Mouse (Mus musculus): Measurements from ENCODE around the gene Emx2. TPM values are rescaled to one million over a fixed set of nuclear protein-coding genes. Genes with fewer than 3 reads are reported as not detected.

The Emx2 gene
- polyA plus RNA-seq (2016; fragmentation: Nextera tagmentation; extraction: Ambion mirVana): 1.1 and 1.7 TPM in 2 replicates

DNA sequence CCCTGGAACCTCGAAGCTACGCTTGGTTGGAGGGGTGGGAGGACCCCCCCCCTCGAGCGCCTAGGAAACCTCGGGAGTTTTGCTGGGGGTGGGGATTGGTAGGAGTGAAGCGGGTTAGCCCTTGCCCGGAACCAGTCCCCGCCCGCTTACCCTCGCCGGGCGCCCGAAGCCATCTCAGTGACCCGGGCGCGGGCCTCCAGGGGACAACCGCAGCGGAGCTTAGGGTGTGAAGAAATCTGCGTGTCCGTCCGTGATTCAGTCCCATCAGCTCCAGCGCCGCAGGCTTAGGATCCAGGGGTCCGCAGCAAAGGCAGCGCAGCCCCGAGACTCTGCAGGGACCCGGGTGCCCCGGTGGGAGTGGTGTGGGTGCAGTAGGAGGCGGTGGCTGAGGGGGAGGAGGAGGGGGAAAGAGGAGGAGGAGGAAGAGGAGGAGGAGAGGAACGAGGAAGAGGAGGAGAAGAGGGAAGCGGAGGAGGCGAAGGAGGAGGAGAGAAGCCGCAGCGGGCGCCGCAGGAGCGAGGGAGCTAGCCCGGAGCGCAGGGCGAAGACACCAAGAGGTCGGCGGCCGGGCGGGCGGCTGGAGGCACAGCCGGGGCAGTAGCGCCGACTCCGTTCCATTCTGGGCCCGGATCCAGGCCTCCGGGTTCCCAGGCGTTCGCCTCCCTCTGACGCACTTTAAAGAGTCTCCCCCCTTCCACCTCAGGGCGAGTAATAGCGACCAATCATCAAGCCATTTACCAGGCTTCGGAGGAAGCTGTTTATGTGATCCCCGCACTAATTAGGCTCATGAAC is at the start of gene Emx2:
Gene Emx2 (plus strand): TSS at position 422 of the 792 bp plus-strand sequence.
- H3K4me1 ChIP-seq: peaks cover 26% of the 10 kb centered on the region
- no peaks in the 10 kb centered on the region for H3K36me3 ChIP-seq
- DNase-seq (ENCODE audit: low spot score): peak; percentile 78
- WGBS: under 1% methylated on average over 58 of the region's 58 CpGs
- H3K9me3 ChIP-seq: no peaks in the 10 kb centered on the region
- peak within 1 kb of the TSS; percentile 60 for H3K4me3 ChIP-seq
- peak within 1 kb of the TSS; percentile 36; the same call in 1 of the 2 replicates for H3K27ac ChIP-seq
- H3K27me3 ChIP-seq (ENCODE audit: insufficient read depth, poor library complexity, severe bottlenecking): peaks cover 97% of the 10 kb centered on the region

DNA sequence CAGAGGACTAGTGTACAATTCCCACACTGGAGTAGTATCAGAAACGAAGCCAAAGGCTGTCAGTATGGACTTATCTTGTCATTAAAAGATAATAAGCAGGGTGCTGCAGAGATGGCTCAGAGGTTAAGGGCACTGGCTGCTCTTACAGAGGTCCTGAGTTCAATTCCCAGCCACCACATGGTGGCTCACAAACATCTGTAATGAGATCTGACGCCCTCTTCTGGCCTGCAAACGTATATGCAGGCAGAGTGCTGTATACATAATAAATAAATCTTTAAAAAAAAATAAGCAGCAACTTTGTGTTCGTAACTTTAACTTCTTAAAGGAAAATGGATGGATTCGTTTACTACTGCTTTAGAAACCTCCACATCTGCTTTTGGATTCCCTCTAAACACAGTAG is 44.0 kb upstream of the Emx2 start:
- H3K4me3 ChIP-seq: no peak overlapping the region
- no peak for DNase-seq (ENCODE audit: low spot score)
- H3K27ac ChIP-seq: no peak overlapping the region
- H3K9me3 ChIP-seq: no peaks in the 10 kb centered on the region
- no peaks in the 10 kb centered on the region for H3K36me3 ChIP-seq
- H3K4me1 ChIP-seq: peaks cover 4% of the 10 kb centered on the region; the same call in 1 of the 2 replicates
- H3K27me3 ChIP-seq (ENCODE audit: insufficient read depth, poor library complexity, severe bottlenecking): peaks cover 62% of the 10 kb centered on the region
- 52% methylated on average over 5 of the region's 5 CpGs for WGBS

DNA sequence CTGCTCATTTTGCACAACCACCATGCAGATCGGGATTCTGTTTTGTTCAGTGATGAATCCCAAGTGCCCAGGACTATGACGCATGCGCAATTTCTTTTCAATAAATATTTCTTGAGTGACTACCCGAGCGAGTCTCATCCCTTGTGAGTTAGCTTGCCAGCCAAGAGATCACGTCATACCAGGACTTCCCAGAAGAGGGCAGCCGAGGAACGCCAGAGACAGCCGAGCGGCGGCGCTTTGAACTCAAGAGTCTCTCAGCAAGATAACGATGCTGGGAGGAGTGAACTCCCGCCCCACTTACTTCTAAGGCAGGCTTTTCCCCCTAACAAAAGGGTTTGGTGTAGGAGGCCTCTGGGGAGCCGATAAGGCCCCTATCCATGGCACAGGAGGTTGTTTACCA is 40.1 kb upstream of the Emx2 start:
- Histone ChIP-seq H3K9me3 (no peaks in the 10 kb centered on the region), H3K27me3 (ENCODE audit: insufficient read depth, poor library complexity, severe bottlenecking) (peaks cover 68% of the 10 kb centered on the region), H3K4me1 (peaks cover 4% of the 10 kb centered on the region; the same call in 1 of the 2 replicates), H3K4me3 (no peak overlapping the region), H3K27ac (no peak overlapping the region), H3K36me3 (no peaks in the 10 kb centered on the region)
- WGBS: 3% methylated on average over 15 of the region's 15 CpGs
- DNase-seq (ENCODE audit: low spot score): peak; percentile 95

DNA sequence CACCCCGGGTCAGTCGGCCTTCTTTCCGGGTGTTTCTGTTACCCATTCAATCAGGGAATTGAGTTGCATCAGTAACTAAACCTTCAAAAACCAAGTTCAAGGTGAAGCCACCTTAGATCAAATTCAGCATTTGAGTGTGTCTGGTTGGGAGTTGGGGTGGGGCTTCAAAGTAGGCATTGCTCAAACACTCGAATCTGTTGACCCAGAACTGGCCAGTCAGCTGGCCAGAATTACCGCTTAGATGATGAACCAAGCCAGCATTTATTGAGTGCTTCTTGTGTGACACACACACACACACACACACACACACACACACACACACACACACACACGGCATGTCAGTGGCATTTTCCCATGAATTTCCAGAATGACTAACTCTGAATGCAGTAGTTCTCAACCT is 39.5 kb upstream of the Emx2 start:
- WGBS: 61% methylated on average over 6 of the region's 6 CpGs
- Histone ChIP-seq H3K27me3 (ENCODE audit: insufficient read depth, poor library complexity, severe bottlenecking) (peaks cover 74% of the 10 kb centered on the region), H3K4me3 (no peak overlapping the region), H3K36me3 (no peaks in the 10 kb centered on the region), H3K4me1 (peaks cover 4% of the 10 kb centered on the region; the same call in 1 of the 2 replicates), H3K9me3 (no peaks in the 10 kb centered on the region), H3K27ac (no peak overlapping the region)
- DNase-seq (ENCODE audit: low spot score): no peak

GRCm38 (mm10) chr19:59422393-59422792 is 35.8 kb upstream of the Emx2 start:
- no peak for DNase-seq (ENCODE audit: low spot score)
- peak overlapping the region; percentile 39 for H3K4me3 ChIP-seq
- WGBS: 11% methylated on average over 8 of the region's 8 CpGs

GRCm38 (mm10) chr19:59423685-59424084 is 34.5 kb upstream of the Emx2 start:
- no peak for DNase-seq (ENCODE audit: low spot score)
- H3K27me3 ChIP-seq (ENCODE audit: insufficient read depth, poor library complexity, severe bottlenecking): peaks cover 45% of the 10 kb centered on the region
- H3K36me3 ChIP-seq: no peaks in the 10 kb centered on the region
- WGBS: 63% methylated on average over 6 of the region's 6 CpGs
- no peak overlapping the region for H3K4me3 ChIP-seq
- H3K9me3 ChIP-seq: peaks cover 5% of the 10 kb centered on the region; the same call in 1 of the 2 replicates
- H3K4me1 ChIP-seq: no peaks in the 10 kb centered on the region
- no peak overlapping the region for H3K27ac ChIP-seq

More at GRCm38 (mm10) chr19:59422393-59422792, 35.8 kb upstream of the Emx2 start:
- no peak overlapping the region for H3K27ac ChIP-seq
- H3K36me3 ChIP-seq: no peaks in the 10 kb centered on the region
- H3K4me1 ChIP-seq: peaks cover 4% of the 10 kb centered on the region; the same call in 1 of the 2 replicates
- peaks cover 51% of the 10 kb centered on the region for H3K27me3 ChIP-seq (ENCODE audit: insufficient read depth, poor library complexity, severe bottlenecking)
- no peaks in the 10 kb centered on the region for H3K9me3 ChIP-seq

- H3K27me3 ChIP-seq (ENCODE audit: insufficient read depth, poor library complexity, severe bottlenecking): peaks cover 33% of the 10 kb centered on the region
- H3K4me3 ChIP-seq: no peak overlapping the region
- H3K36me3 ChIP-seq: no peaks in the 10 kb centered on the region
- WGBS: 79% methylated on average over 7 of the region's 7 CpGs
- no peak overlapping the region for H3K27ac ChIP-seq
- no peaks in the 10 kb centered on the region for H3K4me1 ChIP-seq
- no peak for DNase-seq (ENCODE audit: low spot score)
- H3K9me3 ChIP-seq: peaks cover 5% of the 10 kb centered on the region; the same call in 1 of the 2 replicates
These were observed 33.2 kb upstream of the Emx2 start for GRCm38 (mm10) chr19:59424975-59425374.

GRCm38 (mm10) chr19:59432286-59432685 is 25.9 kb upstream of the Emx2 start:
- H3K36me3 ChIP-seq: no peaks in the 10 kb centered on the region
- peaks cover 34% of the 10 kb centered on the region for H3K27me3 ChIP-seq (ENCODE audit: insufficient read depth, poor library complexity, severe bottlenecking)
- DNase-seq (ENCODE audit: low spot score): no peak
- H3K27ac ChIP-seq: no peak overlapping the region
- 48% methylated on average over 6 of the region's 6 CpGs for WGBS
- H3K4me3 ChIP-seq: no peak overlapping the region
- no peaks in the 10 kb centered on the region for H3K4me1 ChIP-seq
- H3K9me3 ChIP-seq: peaks cover 5% of the 10 kb centered on the region; the same call in 1 of the 2 replicates

GRCm38 (mm10) chr19:59450561-59451135 is 7.5 kb upstream of the Emx2 start:
- Histone ChIP-seq H3K27me3 (ENCODE audit: insufficient read depth, poor library complexity, severe bottlenecking) (peaks cover 98% of the 10 kb centered on the region), H3K4me1 (peaks cover 7% of the 10 kb centered on the region; the same call in 1 of the 2 replicates), H3K27ac (no peak overlapping the region), H3K4me3 (no peak overlapping the region), H3K9me3 (no peaks in the 10 kb centered on the region), H3K36me3 (no peaks in the 10 kb centered on the region)
- WGBS: 7% methylated on average over 14 of the region's 14 CpGs
- DNase-seq (ENCODE audit: low spot score): no peak

DNA sequence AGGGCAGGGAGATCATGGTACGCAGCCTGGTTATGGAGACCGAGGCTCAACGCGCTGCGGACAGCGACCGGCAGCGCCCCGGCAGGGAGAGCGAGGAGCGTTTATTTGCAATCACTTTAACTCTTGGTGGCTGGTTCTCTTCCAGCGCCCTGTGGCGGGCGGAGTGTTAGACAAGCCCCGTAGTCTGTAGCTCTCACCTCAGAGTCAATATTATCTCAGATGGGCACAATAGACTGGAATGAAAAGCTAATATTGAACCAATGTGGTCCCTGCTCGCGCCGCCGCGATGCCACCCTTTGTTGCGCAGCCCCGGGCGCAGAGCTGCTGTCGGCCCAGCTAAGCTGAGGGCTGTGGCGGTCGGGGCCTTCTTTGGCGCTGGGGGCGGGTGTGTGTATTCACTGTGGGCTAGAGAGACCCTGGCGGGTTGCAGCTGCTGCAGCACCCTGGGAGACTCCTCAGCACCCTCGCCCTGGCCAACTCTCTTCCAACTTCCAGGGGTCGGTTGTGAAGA is 6.7 kb upstream of the Emx2 start:
- Histone ChIP-seq H3K36me3 (no peaks in the 10 kb centered on the region), H3K9me3 (no peaks in the 10 kb centered on the region), H3K27me3 (ENCODE audit: insufficient read depth, poor library complexity, severe bottlenecking) (peaks cover 99% of the 10 kb centered on the region), H3K4me1 (peaks cover 7% of the 10 kb centered on the region; the same call in 1 of the 2 replicates), H3K4me3 (peak overlapping the region; percentile 43), H3K27ac (no peak overlapping the region)
- no peak for DNase-seq (ENCODE audit: low spot score)
- 1% methylated on average over 31 of the region's 31 CpGs for WGBS

DNA sequence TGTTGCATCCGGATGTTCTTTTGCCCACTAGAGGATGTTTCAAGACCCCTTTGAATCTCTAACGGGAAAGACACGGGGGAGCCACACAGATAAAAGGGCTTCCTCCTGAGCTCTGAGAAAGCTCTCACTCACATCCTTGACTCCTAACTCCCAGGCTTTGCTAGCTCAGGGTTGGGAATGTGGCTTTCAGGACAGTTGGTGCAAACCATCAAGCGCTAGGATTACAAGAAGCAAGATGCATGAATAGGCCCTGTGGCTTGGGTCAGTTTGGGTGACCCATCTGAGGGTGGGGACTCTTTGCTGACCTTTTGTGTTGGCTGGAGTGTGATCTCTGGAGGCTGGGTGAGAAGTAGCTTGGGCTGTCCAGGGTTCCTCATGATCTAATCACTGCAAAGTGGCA is 5.9 kb upstream of the Emx2 start:
- WGBS: 3% methylated on average over 4 of the region's 4 CpGs
- H3K9me3 ChIP-seq: no peaks in the 10 kb centered on the region

GRCm38 (mm10) chr19:59453591-59453990 is 4.6 kb upstream of the Emx2 start:
- no peak for DNase-seq (ENCODE audit: low spot score)
- Histone ChIP-seq H3K4me1 (peaks cover 16% of the 10 kb centered on the region), H3K36me3 (no peaks in the 10 kb centered on the region), H3K27me3 (ENCODE audit: insufficient read depth, poor library complexity, severe bottlenecking) (peaks cover 100% of the 10 kb centered on the region), H3K27ac (no peak overlapping the region), H3K9me3 (no peaks in the 10 kb centered on the region), H3K4me3 (no peak overlapping the region)
- 11% methylated on average over 13 of the region's 13 CpGs for WGBS

More for the DNA sequence above, 5.9 kb upstream of the Emx2 start:
- H3K4me3 ChIP-seq: no peak overlapping the region
- H3K27ac ChIP-seq: no peak overlapping the region
- H3K4me1 ChIP-seq: peaks cover 7% of the 10 kb centered on the region; the same call in 1 of the 2 replicates
- no peak for DNase-seq (ENCODE audit: low spot score)
- peaks cover 99% of the 10 kb centered on the region for H3K27me3 ChIP-seq (ENCODE audit: insufficient read depth, poor library complexity, severe bottlenecking)
- H3K36me3 ChIP-seq: no peaks in the 10 kb centered on the region

DNA sequence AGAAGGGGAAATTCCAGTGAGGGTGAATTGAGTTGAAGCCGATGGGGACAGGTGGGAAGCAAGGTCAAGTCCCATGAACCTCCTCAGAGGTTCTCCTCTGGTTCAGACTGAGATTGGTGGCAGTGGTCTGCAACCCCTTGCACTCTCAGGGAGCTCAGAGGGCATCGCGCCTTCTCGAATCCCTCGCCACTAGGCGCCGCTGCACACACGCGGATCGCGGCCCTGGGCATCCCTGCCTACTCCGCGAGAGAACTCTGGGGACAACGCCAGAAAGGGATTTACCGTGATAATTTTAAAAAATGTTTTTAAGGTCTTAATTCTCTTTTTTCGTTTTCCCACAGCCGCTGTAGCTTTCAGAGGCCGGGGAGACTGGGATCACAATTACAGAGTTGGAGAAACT is 4.0 kb upstream of the Emx2 start:
- H3K27ac ChIP-seq: no peak overlapping the region
- H3K4me3 ChIP-seq: no peak overlapping the region
- peaks cover 100% of the 10 kb centered on the region for H3K27me3 ChIP-seq (ENCODE audit: insufficient read depth, poor library complexity, severe bottlenecking)
- peak; percentile 84 for DNase-seq (ENCODE audit: low spot score)
- no peaks in the 10 kb centered on the region for H3K36me3 ChIP-seq
- H3K9me3 ChIP-seq: no peaks in the 10 kb centered on the region
- under 1% methylated on average over 18 of the region's 18 CpGs for WGBS
- H3K4me1 ChIP-seq: peaks cover 22% of the 10 kb centered on the region

All from heart, embryonic 10.5 days (tissue).